Mouse (Mus musculus) hindbrain, embryonic 10.5 days (tissue): Measurements from ENCODE around the gene Sgms1. TPM values are rescaled to one million over a fixed set of nuclear protein-coding genes. Genes with fewer than 3 reads are reported as not detected.

Experiments used
- DNase-seq: peaks from one replicate; pipeline ENCODE4 v3.0.0-alpha.2; 2017; ENCODE audit warnings: low spot score
- H3K27ac ChIP-seq: fragments of 300-500 bp; sonication (generic); 2 replicates; pipeline ENCODE4 v1.5.1; 2016; ENCODE audit warnings: mild to moderate bottlenecking, moderate library complexity
- H3K27me3 ChIP-seq: fragments of 300-500 bp; sonication (generic); 2 replicates; pipeline ENCODE4 v1.6.1; 2016; ENCODE audit warnings: mild to moderate bottlenecking; ENCODE audit not compliant: poor library complexity, insufficient read depth, severe bottlenecking
- H3K36me3 ChIP-seq: fragments of 300-500 bp; sonication (generic); 2 replicates; pipeline ENCODE4 v1.6.1; 2016; ENCODE audit warnings: mild to moderate bottlenecking, moderate library complexity
- H3K4me1 ChIP-seq: fragments of 300-500 bp; sonication (generic); replicated peaks from 2 replicates; pipeline ENCODE4 v1.6.1; 2016; ENCODE audit warnings: mild to moderate bottlenecking
- H3K4me3 ChIP-seq: fragments of 300-500 bp; sonication (generic); 2 replicates; pipeline ENCODE4 v1.5.1; 2016; ENCODE audit warnings: mild to moderate bottlenecking, moderate library complexity
- H3K9me3 ChIP-seq: fragments of 300-500 bp; sonication (generic); 2 replicates; pipeline ENCODE4 v1.6.1; 2016; ENCODE audit warnings: mild to moderate bottlenecking, moderate library complexity
- WGBS: fragments of 180-500 bp; shearing (Covaris S2); methylation state at CpG from one replicate; pipeline ENCODE4 v1.1.7; 2016; 5-methylcytosine and 5-hydroxymethylcytosine counted together
- polyA plus RNA-seq: library from polyadenylated mRNA; unstranded; fragments of >200 nt; fragmentation: Nextera tagmentation; extraction: Ambion mirVana; gene quantifications from 2 replicates; pipeline ENCODE4 v1.2.1, GENCODE M21; 2016

Gene Sgms1
- polyA plus RNA-seq, 1 experiment from 2014 or later = 14.4 TPM

DNA sequence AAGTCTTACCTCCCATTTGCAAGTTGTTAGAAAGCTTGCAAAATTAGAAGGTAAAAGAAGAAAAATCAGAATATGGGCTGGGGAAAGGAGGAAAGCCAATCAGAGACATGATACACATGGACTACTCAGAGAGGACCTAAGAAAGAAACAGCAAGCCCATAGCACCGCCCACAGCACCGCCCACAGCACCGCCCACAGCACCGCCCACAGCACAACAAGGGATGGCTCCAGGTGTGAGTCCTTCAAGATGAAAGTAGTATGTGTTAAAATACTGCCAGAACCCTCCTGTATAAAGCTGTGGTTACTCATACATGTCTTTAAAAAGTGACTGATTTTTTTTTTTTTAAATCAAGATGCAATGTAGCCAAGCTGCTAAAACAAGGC, 44.8 kb downstream of the Sgms1 start:
- Histone ChIP-seq H3K9me3 (no peaks in the 10 kb centered on the region), H3K4me1 (peaks cover 33% of the 10 kb centered on the region), H3K27me3 (no peaks in the 10 kb centered on the region), H3K4me3 (peak overlapping the region; percentile 40), H3K27ac (peak overlapping the region; percentile 66; the same call in 1 of the 2 replicates), H3K36me3 (0 out of 2 replicates have a peak, but pooled peaks cover 4% of the 10 kb centered on the region)
- 15% methylated on average over 4 of the region's 4 CpGs for WGBS
- no peak for DNase-seq

DNA sequence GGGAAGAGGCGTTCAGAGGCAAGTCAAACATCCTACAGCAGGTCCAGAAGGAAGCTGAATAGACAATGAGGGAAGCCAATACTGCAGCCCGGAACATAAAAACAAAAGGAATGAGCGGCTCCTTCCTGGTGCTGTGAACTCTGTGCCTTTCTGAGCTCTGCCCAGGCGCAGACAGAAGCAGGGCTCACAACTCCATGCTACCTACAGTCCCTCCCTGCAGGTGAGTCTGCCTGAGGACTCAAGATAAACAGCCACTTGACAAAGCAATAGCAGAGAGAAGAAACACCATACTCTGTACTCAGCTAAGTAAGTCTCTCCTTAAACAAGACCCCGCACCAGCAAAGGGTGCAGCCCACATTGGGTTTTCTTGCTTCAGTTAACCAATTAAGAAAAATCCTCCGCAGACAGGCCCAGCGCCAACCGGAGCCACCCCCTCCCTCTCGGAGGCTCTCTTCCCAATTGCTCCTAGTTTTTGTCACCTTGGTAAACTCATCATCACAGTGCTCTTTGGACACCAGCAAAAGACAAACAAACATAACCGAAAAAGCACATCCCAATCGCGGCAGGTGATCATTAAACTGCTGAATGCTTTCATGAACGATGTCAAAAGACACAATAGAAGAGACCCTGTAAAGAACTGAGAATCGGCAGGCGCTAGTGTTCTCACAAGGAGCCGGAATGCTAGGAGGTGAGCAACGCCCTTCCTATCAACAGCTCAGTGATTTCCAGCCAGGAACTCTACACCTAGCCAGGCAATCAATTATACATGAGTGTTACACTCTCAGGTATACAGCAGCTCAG, 45.4 kb downstream of the Sgms1 start:
- no peak for DNase-seq
- Histone ChIP-seq H3K4me3 (peak overlapping the region; percentile 40), H3K36me3 (0 out of 2 replicates have a peak, but pooled peaks cover 4% of the 10 kb centered on the region), H3K27me3 (no peaks in the 10 kb centered on the region), H3K4me1 (peaks cover 33% of the 10 kb centered on the region), H3K27ac (peak overlapping the region; percentile 66), H3K9me3 (no peaks in the 10 kb centered on the region)
- whole genome bisulfite sequencing = 6% methylated on average over 17 of the region's 17 CpGs

DNA sequence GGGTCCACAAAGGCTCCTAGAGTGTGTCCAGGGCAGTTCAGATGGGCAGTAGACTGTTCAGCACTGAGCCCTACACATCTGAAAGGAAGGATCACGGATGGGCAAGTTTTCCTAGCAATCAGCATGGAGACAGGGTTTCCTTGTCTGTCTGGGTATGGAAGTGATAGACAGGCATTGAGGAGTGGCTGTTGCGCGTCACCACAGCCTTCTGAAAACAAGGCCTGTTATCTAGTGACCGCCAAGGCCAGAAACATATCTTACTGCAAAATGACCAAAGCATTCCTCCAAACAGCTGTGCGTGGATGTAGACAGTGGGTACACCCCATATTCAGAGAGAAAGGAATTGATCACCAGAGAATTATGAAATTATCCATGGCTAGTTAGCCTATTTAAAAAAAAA, 47.1 kb downstream of the Sgms1 start:
- 76% methylated on average over 5 of the region's 5 CpGs for WGBS
- no peaks in the 10 kb centered on the region for H3K9me3 ChIP-seq
- no peaks in the 10 kb centered on the region for H3K36me3 ChIP-seq
- no peaks in the 10 kb centered on the region for H3K27me3 ChIP-seq
- DNase-seq = no peak
- H3K27ac ChIP-seq = peak overlapping the region; percentile 18; the same call in 1 of the 2 replicates
- H3K4me1 ChIP-seq = peaks cover 39% of the 10 kb centered on the region
- no peak overlapping the region for H3K4me3 ChIP-seq

DNA sequence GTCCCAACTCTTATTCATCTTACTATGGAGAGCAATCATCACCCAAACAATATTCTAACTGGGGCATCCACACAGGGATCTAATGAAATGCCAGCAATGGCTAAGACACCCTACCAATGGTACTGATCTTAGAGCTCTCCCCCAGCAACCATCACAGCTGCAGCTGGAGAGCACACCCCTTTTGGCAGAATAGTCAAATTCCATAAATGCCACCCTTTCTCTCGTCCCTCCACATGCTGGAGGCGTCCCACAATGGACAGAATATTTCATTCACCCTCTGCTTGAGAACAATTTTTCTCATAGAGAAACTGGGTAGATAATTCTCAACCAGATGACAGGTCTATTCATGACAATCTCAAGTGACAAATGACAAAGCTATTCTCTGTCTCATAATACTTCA, 48.4 kb downstream of the Sgms1 start:
- Histone ChIP-seq H3K27me3 (no peaks in the 10 kb centered on the region), H3K27ac (no peak overlapping the region), H3K9me3 (no peaks in the 10 kb centered on the region), H3K4me1 (peaks cover 38% of the 10 kb centered on the region), H3K4me3 (no peak overlapping the region), H3K36me3 (no peaks in the 10 kb centered on the region)
- no peak for DNase-seq
- WGBS = 62% methylated on average over 2 of the region's 2 CpGs

DNA sequence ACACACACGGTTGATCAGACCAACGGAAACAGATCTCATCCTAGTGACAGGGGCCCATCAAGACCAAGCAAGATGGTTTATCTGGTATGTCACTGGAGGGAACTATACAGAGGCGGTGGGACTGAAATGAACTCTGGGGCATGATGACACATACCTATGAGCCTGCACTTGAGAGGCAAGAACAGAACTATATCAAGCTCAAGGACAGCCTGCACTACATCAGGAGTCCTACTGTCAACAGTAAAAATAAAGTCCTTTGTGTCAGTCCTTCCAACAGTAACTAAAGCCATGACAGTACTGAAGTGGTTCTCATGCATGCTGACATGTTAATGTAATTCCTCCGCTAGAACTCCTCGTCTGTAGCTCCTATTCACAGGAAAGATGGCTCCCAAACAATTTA, 49.3 kb downstream of the Sgms1 start:
- WGBS = 90% methylated on average over 5 of the region's 5 CpGs
- H3K27ac ChIP-seq = no peak overlapping the region
- DNase-seq = no peak
- H3K4me1 ChIP-seq = peaks cover 34% of the 10 kb centered on the region
- H3K27me3 ChIP-seq = no peaks in the 10 kb centered on the region
- no peaks in the 10 kb centered on the region for H3K9me3 ChIP-seq
- no peaks in the 10 kb centered on the region for H3K36me3 ChIP-seq
- H3K4me3 ChIP-seq = no peak overlapping the region

DNA sequence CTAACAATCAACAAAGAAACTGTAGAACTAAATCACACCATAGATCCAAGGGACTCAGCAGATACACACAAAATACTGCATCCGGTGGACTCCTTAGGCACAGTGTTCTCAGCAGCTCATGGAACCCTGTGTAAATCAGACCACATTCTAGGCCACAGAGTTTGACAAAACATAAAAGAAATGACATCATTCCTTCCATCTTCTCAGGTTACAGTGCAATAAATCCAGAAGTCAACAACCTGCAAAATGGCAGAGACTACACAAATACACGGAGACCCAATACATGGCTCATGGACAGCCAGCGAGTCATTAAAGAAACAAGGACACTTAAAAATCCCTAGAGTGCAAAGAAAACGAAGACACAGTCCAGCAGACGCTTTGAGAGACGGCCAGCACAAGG, 51.8 kb downstream of the Sgms1 start:
- 54% methylated on average over 6 of the region's 6 CpGs for WGBS
- H3K36me3 ChIP-seq = no peaks in the 10 kb centered on the region
- DNase-seq = no peak
- no peaks in the 10 kb centered on the region for H3K27me3 ChIP-seq
- no peak overlapping the region for H3K27ac ChIP-seq
- H3K4me3 ChIP-seq = no peak overlapping the region
- peaks cover 18% of the 10 kb centered on the region for H3K4me1 ChIP-seq
- no peaks in the 10 kb centered on the region for H3K9me3 ChIP-seq

DNA sequence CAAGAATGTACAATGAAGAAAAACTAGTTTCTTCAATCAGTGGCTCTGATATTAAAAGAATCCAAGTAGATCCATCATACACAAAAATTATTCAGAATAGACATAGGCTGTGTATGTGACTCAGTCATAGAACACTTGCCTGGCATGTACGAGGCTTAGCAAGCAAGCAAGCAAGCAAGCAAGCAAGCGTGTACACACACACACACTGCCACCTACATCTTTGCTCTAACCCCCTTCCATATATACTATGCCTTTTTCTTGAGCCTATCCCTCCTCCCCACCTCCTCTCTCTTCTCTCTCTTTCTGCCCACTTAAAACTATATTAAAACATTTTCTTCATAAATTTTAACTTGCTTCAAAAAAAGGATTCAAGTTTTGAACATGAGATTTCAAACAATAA, 54.8 kb downstream of the Sgms1 start:
- 93% methylated on average over 2 of the region's 2 CpGs for WGBS
- H3K4me1 ChIP-seq = peaks cover 8% of the 10 kb centered on the region; the same call in 1 of the 2 replicates
- H3K27me3 ChIP-seq = no peaks in the 10 kb centered on the region
- no peaks in the 10 kb centered on the region for H3K36me3 ChIP-seq
- H3K27ac ChIP-seq = no peak overlapping the region
- no peak overlapping the region for H3K4me3 ChIP-seq
- DNase-seq = no peak
- H3K9me3 ChIP-seq = no peaks in the 10 kb centered on the region

DNA sequence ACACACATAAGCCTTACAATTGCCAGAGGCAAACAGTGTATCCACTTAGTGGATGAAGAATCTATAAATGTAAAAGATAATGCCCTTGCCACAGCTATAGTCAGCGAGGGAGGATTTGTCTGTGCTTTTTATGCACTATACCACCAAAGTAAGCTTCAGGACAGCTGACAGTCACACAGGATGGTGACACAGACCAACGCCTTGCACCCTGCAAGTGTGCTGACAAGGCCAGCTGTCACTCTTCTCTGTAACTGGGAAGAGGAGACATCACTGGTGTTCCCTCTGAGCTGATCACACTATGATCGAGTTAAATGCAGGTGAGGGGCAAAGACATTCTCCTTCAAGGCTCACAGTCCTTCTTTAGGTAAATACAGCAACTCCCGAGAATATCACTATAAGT, 56.0 kb downstream of the Sgms1 start:
- Histone ChIP-seq H3K27ac (no peak overlapping the region), H3K27me3 (no peaks in the 10 kb centered on the region), H3K4me3 (no peak overlapping the region), H3K4me1 (peaks cover 8% of the 10 kb centered on the region; the same call in 1 of the 2 replicates), H3K36me3 (no peaks in the 10 kb centered on the region), H3K9me3 (no peaks in the 10 kb centered on the region)
- WGBS = 89% methylated on average over 4 of the region's 4 CpGs
- no peak for DNase-seq

DNA sequence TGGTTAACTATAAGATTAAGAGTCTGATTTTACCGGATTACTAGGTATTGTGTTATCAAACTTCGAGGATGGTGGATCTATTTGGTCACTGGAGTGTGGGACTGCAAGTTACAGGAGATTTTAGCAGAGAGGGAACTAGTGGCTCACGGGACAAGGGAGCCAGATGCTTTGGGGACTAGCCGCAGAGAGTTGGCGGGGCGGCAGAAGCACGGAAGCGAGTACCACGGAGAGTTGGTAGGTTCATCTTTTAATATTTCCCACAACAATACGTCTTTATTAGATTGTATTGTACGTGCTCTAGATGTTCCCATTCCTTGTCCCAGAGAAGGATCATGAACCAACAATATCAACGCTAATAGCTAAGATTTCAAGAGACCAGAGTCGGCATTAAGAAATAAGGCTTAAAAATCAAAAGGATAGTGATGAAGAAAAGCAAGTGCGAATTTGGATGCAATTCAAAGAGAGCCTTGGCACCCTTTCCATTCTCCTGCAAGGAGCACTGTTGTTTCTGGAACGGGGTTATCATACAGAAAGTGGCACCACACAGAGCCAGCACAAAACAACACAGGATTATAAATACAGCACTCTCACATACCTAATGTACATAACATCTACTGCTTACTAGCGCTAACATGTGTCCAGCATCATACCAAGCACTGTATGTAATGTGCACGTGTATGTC, 56.6 kb downstream of the Sgms1 start:
- Histone ChIP-seq H3K27ac (no peak overlapping the region), H3K4me1 (peaks cover 7% of the 10 kb centered on the region; the same call in 1 of the 2 replicates), H3K4me3 (no peak overlapping the region), H3K36me3 (no peaks in the 10 kb centered on the region), H3K27me3 (no peaks in the 10 kb centered on the region), H3K9me3 (no peaks in the 10 kb centered on the region)
- no peak for DNase-seq
- 93% methylated on average over 17 of the region's 17 CpGs for WGBS

DNA sequence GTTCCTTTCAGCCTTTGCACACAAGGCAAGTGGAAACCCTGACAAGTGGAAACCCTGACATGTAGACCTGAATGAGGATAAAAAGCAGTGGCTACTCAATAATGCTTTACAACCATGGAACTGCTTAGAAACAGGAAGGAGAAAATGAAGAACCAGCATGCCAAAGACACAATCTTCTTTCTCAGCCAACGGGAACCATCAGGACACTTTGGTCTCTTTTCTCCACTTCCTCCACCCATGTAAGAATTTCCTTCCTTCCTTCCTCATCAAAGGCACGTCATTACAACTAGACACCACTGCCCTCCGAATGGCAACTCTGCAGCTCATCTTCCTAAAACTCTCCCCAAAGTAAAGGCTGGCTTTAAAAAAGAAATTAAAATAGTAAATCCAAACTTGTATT, 59.3 kb downstream of the Sgms1 start:
- Histone ChIP-seq H3K4me3 (no peak overlapping the region), H3K27me3 (no peaks in the 10 kb centered on the region), H3K4me1 (no peaks in the 10 kb centered on the region; the same call in 1 of the 2 replicates), H3K36me3 (no peaks in the 10 kb centered on the region), H3K27ac (no peak overlapping the region), H3K9me3 (no peaks in the 10 kb centered on the region)
- WGBS = 89% methylated on average over 3 of the region's 3 CpGs
- no peak for DNase-seq

DNA sequence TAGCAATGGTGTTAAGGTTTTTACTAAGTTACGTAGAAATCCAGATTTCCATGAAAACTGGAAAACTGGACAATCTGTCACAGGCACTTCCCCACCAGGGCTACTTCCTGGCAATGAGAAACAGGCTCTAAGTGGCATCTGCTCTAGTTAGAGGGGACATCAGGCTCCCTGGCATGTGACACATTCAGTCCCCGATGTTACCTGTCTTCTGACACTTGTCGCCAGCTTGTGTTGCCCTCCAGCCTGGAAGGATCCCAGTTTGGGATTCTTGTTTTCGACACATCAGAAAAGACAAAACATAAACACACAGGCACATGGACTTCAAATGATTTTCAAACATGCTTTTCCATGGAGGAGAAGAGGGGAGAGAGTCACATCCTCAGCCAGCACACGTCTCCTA, 60.0 kb downstream of the Sgms1 start:
- no peaks in the 10 kb centered on the region for H3K36me3 ChIP-seq
- no peak overlapping the region for H3K4me3 ChIP-seq
- 91% methylated on average over 5 of the region's 5 CpGs for WGBS
- H3K27me3 ChIP-seq = no peaks in the 10 kb centered on the region
- no peak overlapping the region for H3K27ac ChIP-seq
- no peak for DNase-seq
- H3K9me3 ChIP-seq = no peaks in the 10 kb centered on the region
- peaks cover 5% of the 10 kb centered on the region for H3K4me1 ChIP-seq

DNA sequence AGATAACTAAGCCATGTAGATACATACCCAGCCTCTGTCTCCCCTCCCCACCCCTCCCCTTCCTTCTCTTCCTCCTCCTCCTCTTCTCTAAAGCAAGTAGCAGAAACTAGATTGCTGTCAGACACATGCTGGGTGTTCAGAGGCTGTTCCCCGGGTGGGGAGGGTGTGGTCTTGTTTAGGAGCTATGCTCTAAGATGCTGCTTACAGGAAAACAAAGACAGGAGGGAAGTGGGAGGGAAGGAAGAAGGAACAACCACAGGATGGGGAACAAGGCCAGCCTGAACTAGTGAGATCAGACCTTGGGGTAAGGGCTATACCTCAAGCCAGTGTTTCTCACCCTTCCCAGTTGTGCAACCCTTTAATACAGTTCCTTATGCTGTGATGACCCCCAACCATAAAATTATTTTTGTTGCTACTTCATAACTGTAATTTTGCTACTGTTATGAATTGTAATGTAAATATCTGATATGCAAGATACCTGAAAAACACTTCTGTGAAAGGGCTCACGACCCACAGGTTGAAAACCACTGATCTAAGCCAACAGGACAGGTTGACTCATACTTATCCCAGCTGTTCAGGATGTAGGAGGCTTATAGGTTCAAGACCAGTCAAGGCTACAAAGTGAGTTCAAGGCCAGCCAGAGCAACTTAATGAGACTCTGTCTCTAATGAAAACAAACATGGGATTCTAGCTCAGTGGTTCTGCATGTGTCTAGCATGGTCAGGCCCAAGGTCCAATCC, 61.3 kb downstream of the Sgms1 start:
- Histone ChIP-seq H3K27me3 (no peaks in the 10 kb centered on the region), H3K27ac (no peak overlapping the region), H3K4me1 (peaks cover 5% of the 10 kb centered on the region), H3K36me3 (no peaks in the 10 kb centered on the region), H3K4me3 (no peak overlapping the region), H3K9me3 (no peaks in the 10 kb centered on the region)
- WGBS = 53% methylated on average over 2 of the region's 2 CpGs
- no peak for DNase-seq

DNA sequence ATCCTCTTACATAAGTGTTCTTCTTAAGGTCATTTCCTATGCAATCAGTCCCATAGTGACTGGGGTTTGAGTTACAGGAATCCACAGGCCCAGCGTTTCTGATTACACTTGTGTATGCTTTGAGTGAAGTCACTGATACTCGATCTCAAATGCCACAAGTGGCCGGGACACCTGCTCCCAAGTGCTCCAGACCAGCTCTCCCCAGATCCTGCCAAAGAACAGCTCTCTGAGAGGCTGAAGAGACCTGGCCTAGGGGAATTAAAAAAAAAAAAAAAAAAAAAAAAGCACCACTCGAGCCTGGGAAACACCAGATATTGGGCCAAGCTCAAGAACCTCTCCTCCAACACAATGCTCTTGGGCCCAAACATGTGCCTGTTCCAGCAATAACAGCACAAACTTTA, 62.9 kb downstream of the Sgms1 start:
- Histone ChIP-seq H3K36me3 (no peaks in the 10 kb centered on the region), H3K4me3 (no peak overlapping the region), H3K27me3 (no peaks in the 10 kb centered on the region), H3K4me1 (peaks cover 14% of the 10 kb centered on the region), H3K9me3 (no peaks in the 10 kb centered on the region), H3K27ac (no peak overlapping the region)
- no peak for DNase-seq
- WGBS = 65% methylated on average over 4 of the region's 4 CpGs
